Mouse (Mus musculus): ENCODE measurements around the gene Cklf.
"Not testable (repeated sequence)": the region's sequence is repeated elsewhere in the genome, so short reads cannot be mapped to it uniquely, and the experiment has no call there.

Cklf gene

DNA sequence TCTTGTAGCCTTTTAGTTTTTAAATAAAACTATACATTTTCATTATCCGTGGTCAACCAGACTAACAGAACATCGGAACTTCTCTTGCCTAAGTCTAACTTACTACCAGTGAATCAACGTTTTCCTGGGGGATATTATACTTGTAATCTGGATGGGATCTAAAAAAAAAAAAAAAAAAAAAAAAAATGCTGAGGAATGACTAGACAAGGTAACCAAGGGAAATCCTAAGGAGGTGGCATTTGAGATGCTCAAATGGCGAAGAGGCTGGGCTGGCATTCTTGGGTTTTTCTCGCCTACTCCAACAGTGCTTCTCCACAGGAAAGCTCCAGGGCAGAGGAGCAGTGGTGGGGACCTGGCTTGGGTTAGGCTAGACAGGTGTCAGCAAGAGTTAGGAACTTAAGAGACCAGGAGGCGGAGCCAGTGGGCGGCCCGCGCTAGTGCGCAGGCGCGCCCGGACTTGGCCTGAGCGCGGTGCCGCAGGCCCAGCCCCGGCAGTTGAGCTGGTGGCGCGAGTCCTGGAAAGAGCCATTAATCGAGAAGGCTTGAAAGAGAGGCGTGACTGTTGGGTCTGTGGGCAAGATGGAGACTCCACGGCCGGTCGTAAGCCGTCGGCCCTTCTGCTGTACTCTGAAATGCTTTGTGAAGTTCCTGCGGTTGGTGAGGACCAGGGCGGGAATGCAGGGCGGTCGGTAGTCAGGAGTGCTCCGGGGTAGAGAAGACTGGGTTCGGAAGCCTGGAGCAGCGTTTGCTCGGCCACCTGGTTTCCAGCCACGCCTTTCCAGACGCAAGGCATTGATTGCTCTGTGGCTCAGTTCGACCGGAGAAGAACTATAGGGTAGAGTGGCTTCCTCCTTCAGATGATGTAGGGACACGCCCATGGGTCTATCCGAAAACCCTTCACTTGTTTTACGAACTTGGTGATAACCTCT, at the start of gene Cklf:
TSS of gene Cklf (plus strand) at position 423 of the 929 bp plus-strand sequence.
- peak; percentile 93 for DNase-seq (ENCODE audit: low read depth)

DNA sequence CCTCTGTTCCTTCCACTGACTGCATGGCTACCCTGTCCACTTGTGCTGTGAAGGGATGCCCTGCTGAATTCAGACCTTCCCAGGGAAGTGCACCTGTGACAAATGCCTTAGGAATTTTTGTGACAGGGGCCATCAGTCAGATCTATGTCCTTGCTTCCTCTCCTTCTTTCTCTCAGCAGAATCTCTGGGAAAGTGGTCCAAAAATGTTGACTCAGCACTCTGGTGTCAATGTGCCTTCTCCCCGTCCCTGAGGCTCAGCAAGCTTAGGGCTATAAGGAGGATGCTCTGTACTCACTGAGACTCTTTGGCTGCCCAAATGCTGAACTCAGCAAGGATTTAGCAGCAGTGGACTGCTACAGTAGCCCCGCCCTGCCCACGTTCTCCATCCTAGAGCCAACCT, 49.0 kb upstream of the Cklf start:
- no peak for DNase-seq (ENCODE audit: low read depth)

DNA sequence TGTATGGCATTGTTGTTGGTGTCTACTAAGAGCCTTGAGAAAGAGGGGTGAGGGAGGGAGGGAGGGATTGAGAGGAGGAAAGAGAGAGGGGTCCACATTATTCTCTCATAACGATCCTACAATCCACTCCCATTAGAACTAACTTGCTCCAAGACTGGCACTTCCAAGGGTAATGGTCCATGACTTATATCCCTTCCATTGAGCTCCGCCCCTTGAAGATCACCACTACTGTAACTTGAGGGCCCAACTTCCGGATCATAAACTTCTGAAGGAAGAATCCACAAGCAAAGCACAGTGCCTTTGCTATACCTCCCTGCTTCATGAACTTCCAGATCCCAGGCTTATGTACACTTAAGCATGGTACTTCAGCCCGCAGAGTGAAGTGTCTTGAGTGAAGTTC, 48.3 kb upstream of the Cklf start:
- DNase-seq (ENCODE audit: low read depth): no peak

DNA sequence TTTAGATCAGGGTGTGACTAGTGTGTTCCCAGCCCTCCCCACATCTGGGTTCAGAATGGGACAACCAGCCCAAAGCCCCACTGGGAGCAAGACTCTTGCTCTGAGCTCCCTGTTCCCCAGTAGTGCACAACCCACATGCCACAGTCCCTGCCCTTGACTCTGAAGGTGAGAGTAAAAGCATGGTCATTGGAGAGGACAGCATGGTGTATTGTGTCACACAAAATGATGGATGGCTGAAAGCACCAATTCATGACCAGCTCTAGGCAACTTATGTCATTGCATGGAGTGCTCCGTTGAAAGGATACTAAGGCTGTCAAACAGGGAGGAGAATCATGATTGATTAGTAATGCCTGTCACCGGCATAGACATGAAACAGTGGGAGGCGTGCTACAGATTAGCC, 45.4 kb upstream of the Cklf start:
- no peak for DNase-seq (ENCODE audit: low read depth)

DNA sequence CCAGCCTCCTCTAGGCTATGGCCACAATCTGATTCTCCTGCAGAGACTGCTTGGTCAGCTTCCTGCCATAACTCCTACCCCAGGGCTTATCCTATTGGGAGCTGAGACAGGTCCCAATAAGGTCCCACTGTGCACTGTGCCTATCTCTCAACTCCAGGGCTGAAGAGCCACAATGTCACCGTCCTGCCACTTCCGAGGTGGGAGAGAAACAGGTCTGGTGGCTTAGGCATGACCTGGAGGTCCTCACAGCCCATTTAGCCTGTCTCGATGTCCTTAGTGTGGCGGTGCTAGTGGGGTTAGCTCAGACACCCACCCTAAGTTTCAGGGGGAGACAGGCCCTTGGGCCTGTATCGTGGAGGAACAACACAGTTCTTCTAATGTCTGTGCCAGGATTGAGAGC, 33.1 kb upstream of the Cklf start:
- no peak for DNase-seq (ENCODE audit: low read depth)

DNA sequence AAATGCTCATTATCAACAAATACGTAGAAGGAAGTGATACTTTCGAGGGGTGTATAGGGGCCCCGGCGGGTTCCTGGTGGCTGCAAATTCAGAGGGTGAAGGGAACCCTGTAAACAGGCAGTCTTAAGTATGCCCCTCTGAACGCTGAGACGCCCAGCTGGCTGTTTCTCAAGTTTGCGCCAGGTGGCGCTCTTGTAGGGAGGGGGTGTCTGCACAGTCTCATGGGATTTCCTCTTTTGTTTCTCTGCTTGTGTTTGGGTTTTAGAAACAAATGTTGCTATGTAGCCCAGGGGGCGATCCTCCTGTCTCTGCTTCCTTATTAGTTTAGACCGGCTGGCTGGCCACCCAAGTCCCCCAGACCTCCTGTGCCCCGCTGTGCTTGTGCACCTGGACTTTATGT, 31.6 kb upstream of the Cklf start:
- DNase-seq (ENCODE audit: low read depth): peak; percentile 82

DNA sequence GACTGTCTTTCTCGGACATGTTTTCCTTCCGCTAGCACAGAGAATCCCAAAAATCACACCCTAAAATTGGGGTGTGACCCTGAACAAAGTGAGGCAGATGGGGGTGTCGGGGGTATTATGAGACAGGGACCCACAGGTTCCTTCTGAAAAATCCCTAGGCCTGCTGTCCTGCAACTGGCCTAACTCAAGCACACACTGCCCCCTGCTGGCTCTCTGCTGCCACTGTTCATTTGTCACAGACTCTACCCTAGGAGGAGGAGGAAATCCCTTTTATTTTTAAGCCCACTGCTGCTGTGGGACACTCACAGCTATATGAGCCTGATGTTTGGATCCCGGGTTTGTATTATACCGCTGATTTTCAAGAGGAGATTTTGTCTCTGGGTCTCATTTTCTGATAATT, 30.9 kb upstream of the Cklf start:
- DNase-seq (ENCODE audit: low read depth): peak; percentile 84

DNA sequence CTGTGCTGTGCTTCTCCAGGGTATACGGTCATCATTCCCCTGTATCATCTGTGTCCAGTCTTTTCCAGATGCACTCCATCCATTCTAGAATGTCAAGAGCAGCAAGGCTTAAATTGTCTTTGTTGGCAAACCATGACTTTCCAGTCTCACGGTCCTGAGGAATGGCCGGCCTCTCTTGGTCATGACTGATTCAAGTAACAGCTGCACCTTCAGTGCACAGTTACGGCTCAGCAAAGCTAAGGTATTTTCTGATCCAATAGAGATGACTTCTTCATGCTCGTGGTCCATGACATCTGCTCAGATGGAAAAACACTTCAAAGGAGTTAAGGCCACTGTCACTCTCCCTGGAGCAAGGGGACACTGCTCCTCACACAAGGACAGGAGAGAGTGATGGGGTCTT, 23.6 kb upstream of the Cklf start:
- DNase-seq (ENCODE audit: low read depth): no peak

DNA sequence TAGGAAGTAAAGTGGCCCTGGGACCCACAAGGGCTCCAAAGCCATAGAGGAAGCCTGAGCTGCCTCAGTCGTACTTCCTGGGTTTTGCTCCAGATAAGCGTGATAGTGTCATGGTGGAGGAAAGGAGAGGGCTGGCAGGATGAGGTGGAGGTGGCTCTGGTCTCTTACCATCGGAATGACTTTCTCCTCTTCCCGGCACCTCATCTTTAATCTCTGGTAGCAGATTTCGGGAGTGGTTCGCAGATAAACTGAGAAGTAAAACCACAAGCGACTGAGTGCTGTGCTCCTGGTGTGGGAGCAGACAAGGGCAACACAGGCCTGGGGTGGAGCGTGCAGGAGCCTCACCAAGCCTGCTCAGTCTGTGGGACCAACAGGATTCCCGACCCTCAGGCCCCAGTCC, 20.3 kb upstream of the Cklf start:
- DNase-seq (ENCODE audit: low read depth): no peak

DNA sequence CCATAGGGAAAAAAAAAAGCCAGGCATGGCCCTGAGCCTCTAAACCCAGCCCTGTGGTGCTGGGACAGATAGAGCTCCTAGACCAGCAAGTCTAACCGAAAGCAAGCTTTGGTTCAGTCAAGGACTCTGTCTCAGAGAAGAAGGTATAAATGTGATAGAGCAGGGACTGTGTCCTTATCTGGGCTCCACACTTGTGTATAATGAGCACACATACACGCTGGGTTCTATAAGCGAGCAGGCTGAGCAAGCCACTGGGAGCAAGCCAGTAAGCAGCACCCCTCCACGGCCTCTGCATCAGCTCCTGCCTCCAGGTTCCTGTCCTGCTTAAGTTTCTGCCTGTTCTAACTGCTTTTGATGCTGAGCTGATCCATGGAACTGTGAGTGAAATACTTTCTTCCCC, 18.6 kb upstream of the Cklf start:
- no peak for DNase-seq (ENCODE audit: low read depth)

DNA sequence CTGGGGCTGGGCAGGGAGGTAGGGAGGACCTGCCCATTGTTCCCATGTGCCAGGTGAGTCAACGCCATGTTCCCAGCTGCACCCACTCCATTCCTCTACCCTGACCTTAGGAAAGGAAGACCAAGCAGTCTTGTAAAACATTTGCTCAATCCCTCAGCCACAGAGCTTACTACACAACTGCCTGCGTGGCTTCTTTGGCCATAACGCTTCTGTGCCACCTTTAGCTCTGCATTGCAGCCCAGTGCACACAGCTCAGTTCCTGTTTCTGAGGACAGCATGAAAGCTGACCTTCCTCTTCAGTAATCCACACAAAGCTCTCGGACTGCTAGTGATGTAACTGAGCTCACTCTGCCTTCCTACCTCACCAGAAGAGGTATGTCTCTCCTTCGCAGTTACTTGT, 17.7 kb upstream of the Cklf start:
- DNase-seq (ENCODE audit: low read depth): no peak

DNA sequence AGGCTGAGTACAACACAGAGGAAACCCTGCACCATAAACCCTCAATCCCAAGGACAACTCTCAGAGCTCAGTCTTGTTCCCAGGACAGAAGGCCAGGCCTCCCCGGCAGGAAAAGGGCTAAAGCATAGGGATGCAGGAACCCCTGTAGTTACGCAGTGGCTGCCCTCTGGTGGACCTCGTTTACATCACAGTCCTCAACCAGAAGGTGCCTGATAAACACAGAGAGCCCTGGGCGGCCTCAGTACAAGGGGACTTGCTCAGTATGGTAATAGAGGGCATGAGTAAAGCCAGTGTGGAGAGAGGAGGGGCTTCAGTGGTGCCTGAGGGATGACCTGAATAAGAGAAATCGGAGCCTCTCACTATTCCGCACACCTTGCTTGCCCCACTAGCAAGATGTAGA, 16.1 kb upstream of the Cklf start:
- DNase-seq (ENCODE audit: low read depth): no peak

DNA sequence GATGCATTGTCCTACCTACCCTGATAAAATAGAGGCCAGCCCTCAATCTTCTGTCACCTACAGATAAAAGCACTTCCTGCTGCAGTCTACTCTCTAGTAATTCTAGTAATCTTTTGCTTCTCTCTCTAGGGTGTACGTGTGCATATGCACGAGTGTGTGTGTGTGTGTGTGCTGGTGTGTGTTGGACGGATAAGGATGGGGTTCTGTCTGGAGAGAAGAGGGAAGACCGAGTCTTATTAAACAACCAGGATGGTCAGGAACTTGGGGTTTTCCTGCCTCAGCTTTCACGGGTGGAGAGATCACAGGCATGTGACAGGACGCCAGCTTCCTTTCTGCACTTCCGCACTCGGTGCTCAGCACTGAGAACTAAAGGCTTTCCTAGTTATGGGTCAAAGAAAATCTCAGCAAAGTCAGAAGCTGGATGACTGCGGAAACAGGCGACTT, 11.2 kb upstream of the Cklf start:
- peak; percentile 85 for DNase-seq (ENCODE audit: low read depth)

DNA sequence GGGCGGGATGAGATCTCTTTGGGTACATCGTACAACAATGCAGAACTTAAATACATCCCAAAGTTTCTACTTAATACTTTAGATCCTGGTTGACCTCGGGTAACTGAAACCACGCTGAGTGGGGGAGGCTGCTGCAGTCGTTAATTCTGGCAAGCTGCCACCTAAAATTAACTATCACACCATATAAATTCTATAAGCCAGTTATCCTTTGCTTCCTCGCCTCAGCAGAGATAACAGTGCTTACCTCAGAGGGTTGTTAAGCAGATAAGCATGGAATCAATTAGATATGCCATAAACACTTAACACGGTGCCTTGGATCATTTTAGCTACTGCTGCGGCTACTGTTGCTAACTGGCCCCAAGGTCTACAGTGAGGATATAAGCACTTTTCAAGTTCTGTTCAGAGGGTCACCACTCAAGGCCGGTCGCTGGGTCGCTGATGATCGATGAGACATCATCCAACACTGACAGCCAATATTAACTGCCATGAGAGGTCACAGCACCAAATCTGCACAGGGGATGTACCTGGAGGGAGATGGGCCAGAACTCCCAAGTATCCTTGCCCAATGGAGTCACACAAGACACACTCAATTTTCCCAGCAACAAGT, 8.5 kb upstream of the Cklf start:
- DNase-seq (ENCODE audit: low read depth): no peak

DNA sequence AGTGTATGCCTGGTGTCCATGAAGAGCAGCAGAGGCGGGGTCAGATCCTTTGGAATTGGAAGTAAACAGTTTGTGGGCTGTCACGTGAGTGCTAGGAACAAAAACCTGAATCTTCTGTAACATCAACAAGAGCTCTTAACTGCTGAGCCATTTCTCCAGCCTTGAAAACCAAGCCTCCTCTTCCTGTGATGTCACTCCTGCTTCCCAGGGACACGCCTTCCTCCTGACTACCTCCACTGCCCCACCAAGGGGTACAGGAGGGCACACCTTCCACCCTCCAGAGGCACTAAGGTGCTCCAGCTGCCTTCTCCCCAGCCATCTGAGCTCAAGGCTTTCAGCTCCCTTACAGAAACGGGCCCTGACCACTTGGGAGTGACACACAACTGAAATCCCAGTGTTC, 4.0 kb upstream of the Cklf start:
- no peak for DNase-seq (ENCODE audit: low read depth)

DNA sequence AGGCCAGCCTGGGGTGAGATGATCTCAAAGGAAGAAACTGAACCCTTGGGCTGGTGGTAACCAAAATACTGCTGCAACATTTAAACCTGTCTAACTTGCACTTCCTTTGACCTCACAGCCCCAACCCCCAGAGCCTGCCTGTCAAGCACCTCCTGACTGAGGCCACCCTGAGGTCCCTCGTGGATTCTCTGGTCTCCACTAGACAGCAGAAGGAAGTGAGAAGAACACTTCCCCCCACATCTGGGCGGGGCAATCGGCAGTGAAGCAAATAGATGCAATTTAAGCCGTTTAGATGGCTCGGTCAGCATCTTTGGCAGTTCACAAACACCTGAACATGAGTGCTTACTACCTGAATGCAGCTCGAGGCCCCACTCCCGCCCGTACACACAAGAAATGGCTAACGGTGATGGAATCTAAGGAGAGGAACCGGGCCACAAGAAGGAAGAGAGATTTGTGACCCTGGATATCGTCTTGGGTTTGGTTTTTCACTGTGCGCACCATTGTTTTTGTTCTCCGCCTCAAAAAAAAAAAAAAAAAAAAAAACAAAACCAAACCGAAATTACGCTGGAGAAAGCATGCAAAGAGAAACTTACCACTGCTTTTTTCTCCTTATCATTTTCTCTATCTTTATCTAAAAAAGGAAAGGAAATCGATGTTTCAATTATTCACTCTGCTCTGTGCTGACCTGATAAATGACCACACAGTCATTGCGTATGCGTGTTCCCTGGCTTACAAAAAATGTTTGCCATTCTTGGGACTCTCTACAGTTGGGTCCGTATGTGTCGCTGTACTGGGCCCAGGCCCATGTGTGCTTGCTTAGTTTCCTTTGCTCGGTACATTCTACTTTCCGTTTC, 3.4 kb upstream of the Cklf start:
- peak; percentile 92 for DNase-seq (ENCODE audit: low read depth)

DNA sequence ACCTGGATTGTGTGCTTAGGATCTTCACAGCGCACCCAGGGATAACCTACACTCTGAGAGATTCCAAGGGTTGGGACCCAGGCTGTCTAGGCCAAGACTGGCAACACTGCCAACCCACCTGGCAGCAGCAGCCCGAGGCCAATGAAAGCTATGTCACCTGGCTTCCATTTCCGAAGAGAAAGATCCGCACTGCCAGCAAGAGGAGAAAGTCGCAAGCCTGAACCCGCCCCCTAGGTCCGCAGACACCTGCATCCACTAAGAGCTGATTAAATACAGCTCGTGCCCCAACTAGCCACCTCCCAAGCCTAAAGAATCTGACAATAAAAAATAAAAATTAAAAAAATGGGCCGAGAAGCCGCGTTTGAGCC, 2.8 kb upstream of the Cklf start:
- DNase-seq (ENCODE audit: low read depth): peak; percentile 76

DNA sequence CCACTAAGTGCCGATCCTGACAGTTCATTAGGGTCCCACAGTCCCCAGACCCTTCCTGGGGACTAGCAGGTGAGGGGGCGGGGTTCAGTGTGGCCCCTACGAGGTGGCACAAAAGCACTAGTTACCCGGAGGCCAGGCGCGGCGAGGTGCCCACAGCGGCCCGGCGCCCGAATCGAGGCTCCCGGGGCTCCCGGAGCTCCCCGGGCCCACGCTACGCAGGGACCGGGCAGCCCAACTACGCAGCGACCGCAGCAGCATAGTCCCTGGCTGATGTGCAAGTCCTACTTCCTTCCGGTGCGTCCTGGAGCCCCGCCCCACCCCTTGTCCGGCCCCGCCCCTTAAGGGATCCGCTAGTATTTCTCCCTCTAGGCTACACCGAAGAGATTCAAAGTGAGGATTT, 2.4 kb upstream of the Cklf start, which contains the start of gene Tk2:
TSS of gene Tk2 (minus strand) at position 283 of the 400 bp plus-strand sequence.
- DNase-seq (ENCODE audit: low read depth): peak; percentile 92

DNA sequence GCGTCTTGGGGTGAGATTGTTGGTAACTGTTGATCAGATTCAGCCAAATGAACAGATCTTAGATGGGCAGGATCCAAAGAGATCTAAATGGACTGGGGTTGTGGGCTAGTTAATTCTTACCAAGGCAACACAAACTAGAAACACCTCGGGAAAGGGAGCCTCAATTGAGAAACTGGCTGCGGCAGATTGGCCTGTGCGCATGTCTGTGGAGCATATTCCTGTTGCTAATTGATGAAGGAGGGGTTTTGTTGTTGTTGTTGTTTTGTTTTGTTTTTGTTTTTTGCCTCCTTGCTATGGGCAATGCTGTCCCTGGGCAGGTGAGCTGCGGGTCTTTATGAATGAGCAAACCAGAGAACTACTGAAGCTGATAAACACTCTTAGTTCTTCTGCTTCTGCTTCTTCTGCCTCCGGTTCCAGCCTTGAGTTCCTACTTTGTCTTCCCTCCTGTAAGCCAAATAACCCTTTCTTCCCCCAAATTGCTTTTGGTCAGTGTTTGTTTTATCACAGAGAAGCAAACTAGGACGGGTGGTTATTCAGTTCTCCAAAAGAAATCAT, 1.1 kb upstream of the Cklf start:
- peak; percentile 11 for DNase-seq (ENCODE audit: low read depth)

DNA sequence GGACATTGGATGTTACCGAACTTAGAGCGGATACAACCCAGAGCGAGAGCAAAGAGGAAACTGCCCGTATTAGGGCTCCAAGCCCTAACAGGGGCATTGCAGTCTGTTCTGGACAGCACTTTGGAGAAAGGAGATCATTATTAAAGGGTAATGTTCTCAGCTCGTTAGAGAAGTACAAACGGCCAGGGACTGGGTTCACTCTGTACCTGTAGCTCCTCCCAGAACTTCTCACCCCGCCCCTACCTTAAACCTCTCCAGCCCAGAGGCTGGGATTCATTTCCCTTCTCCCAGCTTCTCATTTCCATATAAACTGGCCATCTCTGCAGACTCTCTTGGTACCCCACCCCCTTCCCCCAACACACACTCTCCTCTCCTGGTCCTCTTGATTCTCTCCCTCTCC, 800 bp downstream of the Cklf start:
- DNase-seq (ENCODE audit: low read depth): no peak

DNA sequence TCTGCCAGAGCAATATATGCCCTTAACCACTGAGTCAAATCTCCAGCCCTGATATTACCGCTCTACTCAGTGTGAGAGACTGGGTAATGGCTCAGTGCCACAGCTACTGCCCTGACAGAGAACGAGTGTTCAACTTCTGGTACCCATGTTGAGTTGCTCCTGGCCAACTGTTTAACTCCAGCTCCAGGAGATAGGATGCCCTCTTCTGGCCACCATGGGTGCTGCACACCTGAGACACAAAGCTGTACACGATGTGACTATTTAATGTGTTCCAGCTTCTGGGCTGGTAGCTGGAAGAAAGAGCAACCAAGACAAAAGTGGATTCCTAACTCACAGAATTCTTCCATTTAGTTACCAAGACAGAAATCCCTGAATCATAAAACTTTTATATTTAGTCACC, 2.4 kb downstream of the Cklf start:
- DNase-seq (ENCODE audit: low read depth): peak; percentile 82

DNA sequence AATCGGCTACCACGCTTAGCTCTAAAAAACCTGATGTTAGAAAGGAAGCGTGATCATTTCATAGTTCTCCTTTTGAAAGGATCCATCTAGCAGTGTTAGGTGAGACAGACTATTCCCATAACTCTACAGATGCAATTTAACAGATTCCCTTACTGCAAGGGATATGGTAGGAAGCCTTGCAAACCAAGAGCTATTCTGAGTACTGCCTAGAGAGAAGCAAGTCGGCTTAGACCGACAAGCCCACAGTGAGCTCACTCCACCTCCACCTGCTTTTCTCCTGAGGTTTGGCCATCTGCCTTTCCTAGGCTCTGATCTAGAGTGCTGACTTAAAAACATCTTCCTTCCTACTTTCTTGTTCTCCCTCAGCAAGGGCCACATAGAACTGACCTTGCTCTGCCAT, 11.1 kb downstream of the Cklf start:
- DNase-seq (ENCODE audit: low read depth): not testable (repeated sequence)

Data from induced T-regulatory cell, adult 2 months (primary cell).